Mouse (Mus musculus) cortical plate, adult 2 months (tissue): ENCODE measurements around the gene Alg5.

ENCODE experiments used
- CTCF ChIP-seq: fragments of 200-500 bp; IDR thresholded peaks from 2 replicates; pipeline ENCODE4 v1.5.1; 2011; ENCODE audit warnings: mild to moderate bottlenecking, control low read depth, low read length; ENCODE audit not compliant: insufficient read depth; ENCODE audit errors: extremely low read depth
- POLR2A ChIP-seq: fragments of 200-500 bp; IDR thresholded peaks from 2 replicates; pipeline ENCODE4 v1.6.1; 2011; ENCODE audit warnings: mild to moderate bottlenecking, low read length, control low read depth; ENCODE audit not compliant: insufficient read depth; ENCODE audit errors: extremely low read depth

DNA sequence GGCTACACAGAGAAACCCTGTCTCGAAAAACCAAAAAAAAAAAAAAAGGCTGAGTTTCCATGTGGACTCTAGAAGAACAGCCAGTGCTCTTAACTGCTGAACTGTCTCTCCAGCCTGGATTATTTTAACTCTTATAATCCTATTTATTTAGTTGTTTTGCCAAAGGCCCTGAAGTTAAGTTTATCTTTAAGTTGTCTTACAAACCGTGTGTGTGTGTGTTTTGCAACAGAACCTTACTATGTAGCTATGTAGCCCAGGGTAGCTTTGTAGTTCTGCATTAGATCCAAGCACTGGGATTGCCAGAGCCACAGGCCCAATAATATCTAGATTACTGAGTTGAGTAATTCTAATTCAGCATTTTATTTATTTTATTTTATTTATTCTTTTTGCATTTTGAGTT is 10.0 kb upstream of the Alg5 start:
- TF ChIP-seq CTCF = no peak
- no peak for TF ChIP-seq POLR2A
